Mouse (Mus musculus) neural tube, embryonic 12.5 days (tissue): ENCODE measurements at regions not wholly inside any gene's neighbourhood (a gene's known extent, or its start where the extent isn't known, plus 50 kb on each side); places are given as distances from the start of the nearest gene placed in this dataset.
"Not testable (repeated sequence)": the region's sequence is repeated elsewhere in the genome, so short reads cannot be mapped to it uniquely, and the experiment has no call there.

Experiments
- ATAC-seq: fragments of 200-750 bp; cut with Nextera tagmentation; 2 replicates; pipeline ENCODE4 v1.8.0; 2017; ENCODE audit warnings: low read depth, mild to moderate bottlenecking, moderate TSS enrichment, moderate library complexity; ENCODE audit not compliant: low FRiP score
- H3K27ac ChIP-seq: fragments of 300-500 bp; sonication (generic); 2 replicates; pipeline ENCODE4 v1.5.1; 2016
- H3K27me3 ChIP-seq: fragments of 300-500 bp; sonication (generic); replicated peaks from 2 replicates; pipeline ENCODE4 v1.6.1; 2016; ENCODE audit warnings: mild to moderate bottlenecking
- H3K36me3 ChIP-seq: fragments of 300-500 bp; sonication (generic); 2 replicates; pipeline ENCODE4 v1.6.1; 2016; ENCODE audit warnings: mild to moderate bottlenecking
- H3K4me1 ChIP-seq: fragments of 300-500 bp; sonication (generic); 2 replicates; pipeline ENCODE4 v1.6.1; 2016
- H3K4me2 ChIP-seq: fragments of 300-500 bp; sonication (generic); replicated peaks from 2 replicates; pipeline ENCODE4 v1.6.1; 2016; ENCODE audit warnings: mild to moderate bottlenecking
- H3K4me3 ChIP-seq: fragments of 300-500 bp; sonication (generic); 2 replicates; pipeline ENCODE4 v1.5.1; 2016
- H3K9ac ChIP-seq: fragments of 300-500 bp; sonication (generic); 2 replicates; pipeline ENCODE4 v1.6.1; 2016; ENCODE audit warnings: mild to moderate bottlenecking
- H3K9me3 ChIP-seq: fragments of 300-500 bp; sonication (generic); 2 replicates; pipeline ENCODE4 v1.6.1; 2016; ENCODE audit warnings: mild to moderate bottlenecking
- WGBS: fragments of 180-500 bp; shearing (Covaris S2); methylation state at CpG from one replicate; pipeline ENCODE4 v1.1.7; 2016; 5-methylcytosine and 5-hydroxymethylcytosine counted together

GRCm38 (mm10) chr5:17223542-17223941 is 149.4 kb upstream of the Speer4f2 start:
- not testable (repeated sequence) for H3K27ac ChIP-seq, H3K4me1 ChIP-seq, H3K4me3 ChIP-seq, H3K36me3 ChIP-seq, H3K9me3 ChIP-seq, H3K4me2 ChIP-seq, H3K27me3 ChIP-seq, H3K9ac ChIP-seq, ATAC-seq
- 45% methylated on average over 1 of the region's 1 CpGs for WGBS

GRCm38 (mm10) chr5:17247732-17248606 is 125.0 kb upstream of the Speer4f2 start:
- H3K27ac ChIP-seq, result no peak overlapping the region
- no peaks in the 10 kb centered on the region for H3K27me3 ChIP-seq
- H3K4me2 ChIP-seq, result no peak overlapping the region
- H3K9ac ChIP-seq, result no peak overlapping the region
- no peaks in the 10 kb centered on the region for H3K9me3 ChIP-seq
- H3K36me3 ChIP-seq, result no peaks in the 10 kb centered on the region
- no peak for ATAC-seq
- H3K4me1 ChIP-seq, result no peaks in the 10 kb centered on the region
- H3K4me3 ChIP-seq, result no peak overlapping the region
- 83% methylated on average over 5 of the region's 5 CpGs for WGBS

GRCm38 (mm10) chr5:17260541-17261325 is 112.2 kb upstream of the Speer4f2 start:
- Histone ChIP-seq H3K27ac (no peak overlapping the region), H3K36me3 (no peaks in the 10 kb centered on the region), H3K9me3 (no peaks in the 10 kb centered on the region), H3K4me1 (no peaks in the 10 kb centered on the region), H3K9ac (no peak overlapping the region), H3K27me3 (no peaks in the 10 kb centered on the region), H3K4me2 (no peak overlapping the region), H3K4me3 (no peak overlapping the region)
- no peak for ATAC-seq
- 81% methylated on average over 2 of the region's 2 CpGs for WGBS

- H3K36me3 ChIP-seq, result no peaks in the 10 kb centered on the region
- H3K9ac ChIP-seq, result no peak overlapping the region
- WGBS, result 92% methylated on average over 1 of the region's 1 CpGs
- no peak overlapping the region for H3K4me3 ChIP-seq
- H3K9me3 ChIP-seq, result no peaks in the 10 kb centered on the region
- H3K4me2 ChIP-seq, result no peak overlapping the region
- H3K27me3 ChIP-seq, result no peaks in the 10 kb centered on the region
- no peak overlapping the region for H3K27ac ChIP-seq
- no peak for ATAC-seq
- H3K4me1 ChIP-seq, result no peaks in the 10 kb centered on the region
These were observed 110.9 kb upstream of the Speer4f2 start for GRCm38 (mm10) chr5:17262126-17262525.

GRCm38 (mm10) chr5:17271153-17271552 is 101.8 kb upstream of the Speer4f2 start:
- ATAC-seq, result no peak
- WGBS, result 92% methylated on average over 2 of the region's 2 CpGs

GRCm38 (mm10) chr5:17271722-17272479 is 101.1 kb upstream of the Speer4f2 start:
- Histone ChIP-seq H3K27me3 (no peaks in the 10 kb centered on the region), H3K4me1 (no peaks in the 10 kb centered on the region), H3K27ac (no peak overlapping the region), H3K9me3 (no peaks in the 10 kb centered on the region), H3K4me3 (no peak overlapping the region), H3K36me3 (no peaks in the 10 kb centered on the region), H3K9ac (no peak overlapping the region), H3K4me2 (no peak overlapping the region)
- no peak for ATAC-seq
- 88% methylated on average over 3 of the region's 3 CpGs for WGBS

More at GRCm38 (mm10) chr5:17271153-17271552, 101.8 kb upstream of the Speer4f2 start:
- Histone ChIP-seq H3K4me1 (no peaks in the 10 kb centered on the region), H3K36me3 (no peaks in the 10 kb centered on the region), H3K9me3 (no peaks in the 10 kb centered on the region), H3K9ac (no peak overlapping the region), H3K27ac (no peak overlapping the region), H3K4me3 (no peak overlapping the region), H3K4me2 (no peak overlapping the region), H3K27me3 (no peaks in the 10 kb centered on the region)

- H3K36me3 ChIP-seq, result no peaks in the 10 kb centered on the region
- no peaks in the 10 kb centered on the region for H3K27me3 ChIP-seq
- H3K9me3 ChIP-seq, result no peaks in the 10 kb centered on the region
- H3K4me2 ChIP-seq, result no peak overlapping the region
- no peak overlapping the region for H3K9ac ChIP-seq
- ATAC-seq, result no peak
- no peak overlapping the region for H3K4me3 ChIP-seq
- 90% methylated on average over 2 of the region's 2 CpGs for WGBS
- no peak overlapping the region for H3K27ac ChIP-seq
- H3K4me1 ChIP-seq, result no peaks in the 10 kb centered on the region
These were observed 97.6 kb upstream of the Speer4f2 start for GRCm38 (mm10) chr5:17275346-17275745.

GRCm38 (mm10) chr5:17276782-17277578 is 96.0 kb upstream of the Speer4f2 start:
- Histone ChIP-seq H3K27me3 (no peaks in the 10 kb centered on the region), H3K4me3 (no peak overlapping the region), H3K27ac (no peak overlapping the region), H3K4me1 (no peaks in the 10 kb centered on the region), H3K4me2 (no peak overlapping the region), H3K9me3 (no peaks in the 10 kb centered on the region), H3K9ac (no peak overlapping the region), H3K36me3 (no peaks in the 10 kb centered on the region)
- no peak for ATAC-seq
- WGBS, result 82% methylated on average over 3 of the region's 3 CpGs

GRCm38 (mm10) chr5:17280203-17280602 is 92.8 kb upstream of the Speer4f2 start:
- no peaks in the 10 kb centered on the region for H3K36me3 ChIP-seq
- 85% methylated on average over 4 of the region's 4 CpGs for WGBS
- ATAC-seq, result no peak

GRCm38 (mm10) chr5:17280951-17281350 is 92.0 kb upstream of the Speer4f2 start:
- H3K9me3 ChIP-seq, result no peaks in the 10 kb centered on the region
- H3K4me1 ChIP-seq, result no peaks in the 10 kb centered on the region
- ATAC-seq, result no peak
- H3K4me3 ChIP-seq, result no peak overlapping the region
- H3K9ac ChIP-seq, result no peak overlapping the region
- no peak overlapping the region for H3K27ac ChIP-seq
- WGBS, result 91% methylated on average over 2 of the region's 2 CpGs
- H3K36me3 ChIP-seq, result no peaks in the 10 kb centered on the region
- no peaks in the 10 kb centered on the region for H3K27me3 ChIP-seq
- no peak overlapping the region for H3K4me2 ChIP-seq

More at GRCm38 (mm10) chr5:17280203-17280602, 92.8 kb upstream of the Speer4f2 start:
- Histone ChIP-seq H3K9me3 (no peaks in the 10 kb centered on the region), H3K4me2 (no peak overlapping the region), H3K9ac (no peak overlapping the region), H3K4me1 (no peaks in the 10 kb centered on the region), H3K27me3 (no peaks in the 10 kb centered on the region), H3K4me3 (no peak overlapping the region), H3K27ac (no peak overlapping the region)

- H3K9me3 ChIP-seq, result no peaks in the 10 kb centered on the region
- H3K9ac ChIP-seq, result no peak overlapping the region
- H3K4me3 ChIP-seq, result no peak overlapping the region
- no peak for ATAC-seq
- no peak overlapping the region for H3K4me2 ChIP-seq
- WGBS, result 79% methylated on average over 1 of the region's 1 CpGs
- H3K4me1 ChIP-seq, result no peaks in the 10 kb centered on the region
- no peak overlapping the region for H3K27ac ChIP-seq
- H3K27me3 ChIP-seq, result no peaks in the 10 kb centered on the region
- H3K36me3 ChIP-seq, result no peaks in the 10 kb centered on the region
These were observed 84.0 kb upstream of the Speer4f2 start for GRCm38 (mm10) chr5:17289028-17289427.
